In the genomic region with DNA sequence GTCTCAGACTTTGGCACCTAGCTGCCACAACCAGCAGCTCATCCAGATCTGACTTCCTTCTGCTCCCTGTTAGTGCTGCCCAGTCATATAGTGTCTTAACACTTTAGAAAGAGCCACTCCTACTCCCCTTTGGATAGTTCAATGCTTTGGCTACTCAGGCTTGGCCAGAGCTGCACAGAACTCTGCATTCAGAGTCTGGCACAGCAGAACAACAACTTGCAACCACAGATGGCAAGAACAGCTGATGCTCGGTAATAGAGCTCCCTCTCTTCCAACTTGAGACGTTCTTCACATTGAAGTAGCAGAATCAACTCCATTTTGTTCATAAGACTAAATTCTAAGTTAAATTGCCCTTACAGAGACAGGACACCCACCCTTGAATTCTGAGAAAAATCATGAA, we compare ENCODE assay signal across 26 mouse cellular contexts.
DNase-seq lines count a peak whose midpoint lies in the region; ATAC-seq lines count a peak whose summit lies in the region.
"Had no signal": no experiment of that assay in that cellular context is flagged by ENCODE, and none has a peak within 500 bp of the region (broad histone marks: within the 10 kb centered on the region; RNA-seq: fewer than 3 reads in every experiment).

No protein-coding gene starts in this region.

- ATAC-seq in hindbrain, embryonic 11.5 days (ENCODE audit: low FRiP score) = no peak
- ATAC-seq: forebrain, embryonic 16.5 days; intestine, embryonic 16.5 days; midbrain, embryonic 16.5 days had no signal

- peak; percentile 1 to 5 for DNase-seq in cerebellum, postnatal 14 days
- no peak for DNase-seq in cerebellum, postnatal 25 days
- peak; percentile 19 to 22 for DNase-seq in right cerebral cortex, postnatal 10 days (ENCODE audit: low spot score in 2 of 2)
- no peak for DNase-seq in right cerebral cortex, postnatal 14 days
- peak; percentile 15 for DNase-seq in layer of hippocampus, adult 9-11 months
- DNase-seq in lung, adult 18-20 months = no peak
- DNase-seq in hindbrain, embryonic 11.5 days (ENCODE audit: low spot score) = no peak
- DNase-seq: adrenal gland, postnatal 10 days; cerebellum, adult 8-10 months; gastrocnemius, postnatal 14 days; heart, postnatal 36 days; kidney, adult 8-10 months; kidney, postnatal 10 days; lung, postnatal 36 days; thymus, postnatal 14 days had no signal

- no peak overlapping the region for H3K4me3 ChIP-seq in hindbrain, embryonic 11.5 days (ENCODE audit: low read depth, low read length)
- H3K4me3 ChIP-seq: embryonic facial prominence, embryonic 13.5 days; forebrain, embryonic 10.5 days; heart, embryonic 15.5 days; hindbrain, embryonic 13.5 days; limb, embryonic 13.5 days had no signal

- no peak overlapping the region for H3K9ac ChIP-seq in hindbrain, embryonic 11.5 days (ENCODE audit: low read depth, low read length)
- H3K9ac ChIP-seq: embryonic facial prominence, embryonic 13.5 days; heart, embryonic 15.5 days; hindbrain, embryonic 13.5 days; limb, embryonic 13.5 days had no signal

- no peaks in the 10 kb centered on the region for H3K36me3 ChIP-seq in hindbrain, embryonic 11.5 days (ENCODE audit: control insufficient read depth, insufficient read depth, low read length)
- H3K36me3 ChIP-seq: embryonic facial prominence, embryonic 13.5 days; forebrain, embryonic 10.5 days; G1E; heart, embryonic 15.5 days; hindbrain, embryonic 13.5 days; limb, embryonic 13.5 days had no signal

- no peak overlapping the region for H3K27ac ChIP-seq in hindbrain, embryonic 11.5 days (ENCODE audit: low read depth, low read length)
- H3K27ac ChIP-seq: embryonic facial prominence, embryonic 13.5 days; forebrain, embryonic 10.5 days; heart, embryonic 15.5 days; hindbrain, embryonic 13.5 days; limb, embryonic 13.5 days had no signal

- H3K4me2 ChIP-seq in hindbrain, embryonic 11.5 days (replicated peaks; ENCODE audit: low read depth, low read length) = no peak overlapping the region
- H3K4me2 ChIP-seq: embryonic facial prominence, embryonic 13.5 days; heart, embryonic 15.5 days; hindbrain, embryonic 13.5 days; limb, embryonic 13.5 days; liver, embryonic 11.5 days; midbrain, embryonic 11.5 days had no signal

- H3K27me3 ChIP-seq in hindbrain, embryonic 11.5 days (ENCODE audit: control insufficient read depth, insufficient read depth, low read length) = no peaks in the 10 kb centered on the region
- H3K27me3 ChIP-seq: embryonic facial prominence, embryonic 13.5 days; heart, embryonic 15.5 days; hindbrain, embryonic 13.5 days; limb, embryonic 13.5 days had no signal

- no peaks in the 10 kb centered on the region for H3K4me1 ChIP-seq in hindbrain, embryonic 11.5 days (replicated peaks; ENCODE audit: control insufficient read depth, insufficient read depth, low read length)
- H3K4me1 ChIP-seq: embryonic facial prominence, embryonic 13.5 days; forebrain, embryonic 10.5 days; heart, embryonic 15.5 days; hindbrain, embryonic 13.5 days; limb, embryonic 13.5 days had no signal

- no peaks in the 10 kb centered on the region for H3K9me3 ChIP-seq in hindbrain, embryonic 11.5 days (ENCODE audit: control insufficient read depth, low read length)
- H3K9me3 ChIP-seq: embryonic facial prominence, embryonic 13.5 days; forebrain, embryonic 10.5 days; G1E; heart, embryonic 15.5 days; hindbrain, embryonic 13.5 days; limb, embryonic 13.5 days had no signal

- WGBS in hindbrain, embryonic 11.5 days = 89% methylated on average over 2 of the region's 2 CpGs

Comparison
In these comparisons a context has a peak if more than half of its experiments do, and no peak if none do; other contexts are left out.
1. DNase-seq: peak in cerebellum, postnatal 14 days (2 of 2), right cerebral cortex, postnatal 10 days (2 of 2) and layer of hippocampus, adult 9-11 months (single experiment); none in cerebellum, postnatal 25 days (0 of 2), right cerebral cortex, postnatal 14 days (single experiment), lung, adult 18-20 months (0 of 2) and hindbrain, embryonic 11.5 days (single experiment).